Mouse (Mus musculus): ENCODE measurements around the gene Atxn7l1. TPM values are rescaled to one million over a fixed set of nuclear protein-coding genes. Genes with fewer than 3 reads are reported as not detected.

Atxn7l1 gene
- total RNA-seq, 2 experiments from 2014 or later = 29.5 to 116 TPM

DNA sequence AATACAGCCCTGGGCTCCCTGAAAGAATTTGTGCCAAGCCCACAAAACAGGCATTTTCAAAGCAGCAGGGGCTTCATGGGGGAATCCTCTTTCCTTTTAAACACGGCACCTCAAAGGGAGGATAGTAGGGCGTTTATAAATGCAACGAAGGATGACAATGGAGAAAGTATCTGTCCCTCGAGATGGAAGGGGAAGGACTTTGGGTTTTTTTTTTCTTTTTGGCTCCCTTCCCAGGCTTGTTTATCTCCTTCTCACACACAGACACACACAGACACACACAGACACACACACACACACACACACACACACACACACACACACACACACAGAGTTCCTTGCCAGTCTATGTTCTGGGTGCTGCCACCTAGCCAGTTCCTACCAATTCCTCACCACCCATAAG, 189.8 kb downstream of the Atxn7l1 start:
- ATAC-seq (replicated peaks; ENCODE audit: low FRiP score, low TSS enrichment, poor library complexity, severe bottlenecking) = no peak

DNA sequence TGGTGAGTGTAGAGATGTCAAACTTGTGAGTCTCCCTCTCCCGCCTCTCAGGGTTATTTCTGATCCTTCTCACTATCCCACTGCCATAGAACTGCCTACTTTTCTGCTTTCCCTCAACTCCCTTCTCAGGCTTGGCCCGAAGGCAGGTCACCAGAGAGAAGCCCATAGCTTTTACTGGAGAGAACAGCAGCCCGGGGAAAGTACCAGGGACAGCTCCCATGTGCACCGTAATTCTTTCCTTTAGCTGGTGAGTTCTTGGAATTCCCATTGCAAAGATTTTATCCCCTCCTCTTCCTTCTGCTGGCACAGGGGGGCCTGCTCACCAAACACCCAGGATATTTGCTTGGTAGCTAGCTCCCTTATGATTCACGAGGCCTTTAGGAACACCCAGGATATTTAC, 190.7 kb downstream of the Atxn7l1 start:
- ATAC-seq (replicated peaks; ENCODE audit: low FRiP score, low TSS enrichment, poor library complexity, severe bottlenecking) = no peak

DNA sequence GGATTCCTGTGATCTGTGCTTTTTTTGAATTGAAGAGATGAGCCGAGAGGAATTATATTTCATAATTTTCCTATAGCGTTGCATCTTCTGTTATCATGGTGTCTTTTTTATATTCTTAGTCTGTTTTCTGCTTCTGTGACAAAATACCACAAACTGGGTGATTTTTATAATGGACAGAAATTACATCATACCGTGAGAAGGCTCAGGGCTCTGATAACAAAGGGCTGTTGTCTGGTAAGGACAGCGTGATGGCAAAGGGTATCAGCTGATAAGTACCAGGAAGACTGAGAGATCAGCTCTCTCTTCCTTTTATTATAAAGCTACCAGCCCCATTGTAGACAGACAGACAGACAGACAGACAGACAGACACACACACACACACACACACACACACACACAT, 192.3 kb downstream of the Atxn7l1 start:
- no peak for ATAC-seq (replicated peaks; ENCODE audit: low FRiP score, low TSS enrichment, poor library complexity, severe bottlenecking)

DNA sequence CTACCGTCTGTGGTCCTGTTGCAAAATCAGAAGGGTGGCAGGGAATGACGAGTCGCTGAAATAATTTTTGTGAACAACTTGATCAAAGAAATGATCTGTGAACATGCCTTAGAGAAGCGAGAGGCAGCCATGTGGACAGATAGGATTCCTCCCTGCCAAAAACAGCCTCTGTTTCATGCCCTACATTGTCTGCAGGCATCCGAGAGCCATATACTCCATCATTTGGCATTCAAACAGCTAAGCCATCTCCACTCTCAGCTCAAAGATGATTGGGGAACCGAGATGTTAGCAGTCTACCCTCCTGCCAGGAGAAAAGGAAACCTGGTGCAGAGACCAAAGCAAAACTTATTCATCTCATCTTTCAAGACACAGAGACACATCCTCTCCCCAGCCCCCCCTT, 193.2 kb downstream of the Atxn7l1 start:
- ATAC-seq (replicated peaks; ENCODE audit: low FRiP score, low TSS enrichment, poor library complexity, severe bottlenecking) = no peak

DNA sequence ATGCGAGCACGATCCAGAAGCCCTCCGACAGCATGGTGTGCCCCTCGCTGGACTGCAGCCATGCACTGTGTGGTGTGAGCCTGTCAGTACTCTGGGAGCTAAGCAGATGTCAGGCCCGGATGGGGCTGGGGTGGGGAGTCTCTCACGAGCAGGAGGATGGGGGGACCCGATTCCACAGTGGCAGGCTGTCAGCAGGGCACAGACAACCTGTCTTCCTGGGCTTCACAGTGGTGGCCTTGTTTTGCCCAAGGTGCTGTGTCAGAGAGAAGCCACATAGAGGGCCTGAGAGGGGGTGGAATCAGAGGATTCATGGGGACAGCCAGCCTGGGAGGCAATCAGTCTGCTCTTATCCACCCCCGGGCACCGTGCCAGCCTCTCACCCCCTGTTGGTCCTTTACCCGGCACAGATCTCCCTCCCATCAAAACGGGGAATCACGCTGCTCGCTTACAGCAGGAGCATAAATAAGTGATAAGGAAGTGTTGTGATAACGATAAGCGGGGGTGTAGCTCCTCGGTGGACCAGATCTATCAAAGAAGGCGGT, 193.9 kb downstream of the Atxn7l1 start:
- peak; percentile 60 for ATAC-seq (replicated peaks; ENCODE audit: low FRiP score, low TSS enrichment, poor library complexity, severe bottlenecking)

DNA sequence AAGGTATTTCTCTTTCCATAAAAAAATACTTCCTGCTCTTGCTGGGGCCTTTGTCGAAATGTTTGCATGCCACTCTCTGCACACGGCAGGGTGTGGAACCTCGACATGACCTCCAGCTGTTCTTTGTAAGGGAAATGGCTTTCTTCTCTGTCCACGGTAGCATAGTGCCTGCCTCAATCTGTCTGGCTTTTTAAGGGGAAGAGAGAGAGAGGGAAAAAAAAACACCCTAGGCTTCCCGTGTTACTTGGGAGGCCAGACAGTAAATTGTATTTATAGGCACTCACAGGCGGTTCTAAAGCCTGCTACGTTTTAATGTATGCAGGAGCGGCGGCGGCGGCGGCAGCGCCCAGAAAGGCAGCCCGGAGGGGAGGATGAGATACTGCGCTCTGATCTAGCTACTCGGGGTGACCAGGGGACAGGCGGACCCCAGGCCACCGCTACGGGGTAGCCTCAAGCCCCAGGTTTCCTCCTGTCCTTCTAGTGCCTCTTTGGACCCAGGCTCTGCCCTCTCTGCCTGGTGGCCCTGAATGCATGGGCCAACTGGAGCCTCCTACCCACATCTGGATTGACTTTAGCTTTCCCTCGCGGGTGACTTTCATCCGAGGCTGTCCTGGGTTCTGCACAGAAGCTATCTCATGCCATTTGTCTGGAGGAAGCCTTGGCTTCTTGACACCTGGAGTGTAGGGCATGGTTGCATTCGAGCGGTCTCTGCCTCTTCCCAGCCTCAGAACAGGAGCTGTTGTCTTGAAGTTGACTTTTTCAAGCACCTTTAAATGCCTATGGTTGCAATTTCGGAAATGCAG, 197.7 kb downstream of the Atxn7l1 start:
- ATAC-seq (replicated peaks; ENCODE audit: low FRiP score, low TSS enrichment, poor library complexity, severe bottlenecking) = no peak

DNA sequence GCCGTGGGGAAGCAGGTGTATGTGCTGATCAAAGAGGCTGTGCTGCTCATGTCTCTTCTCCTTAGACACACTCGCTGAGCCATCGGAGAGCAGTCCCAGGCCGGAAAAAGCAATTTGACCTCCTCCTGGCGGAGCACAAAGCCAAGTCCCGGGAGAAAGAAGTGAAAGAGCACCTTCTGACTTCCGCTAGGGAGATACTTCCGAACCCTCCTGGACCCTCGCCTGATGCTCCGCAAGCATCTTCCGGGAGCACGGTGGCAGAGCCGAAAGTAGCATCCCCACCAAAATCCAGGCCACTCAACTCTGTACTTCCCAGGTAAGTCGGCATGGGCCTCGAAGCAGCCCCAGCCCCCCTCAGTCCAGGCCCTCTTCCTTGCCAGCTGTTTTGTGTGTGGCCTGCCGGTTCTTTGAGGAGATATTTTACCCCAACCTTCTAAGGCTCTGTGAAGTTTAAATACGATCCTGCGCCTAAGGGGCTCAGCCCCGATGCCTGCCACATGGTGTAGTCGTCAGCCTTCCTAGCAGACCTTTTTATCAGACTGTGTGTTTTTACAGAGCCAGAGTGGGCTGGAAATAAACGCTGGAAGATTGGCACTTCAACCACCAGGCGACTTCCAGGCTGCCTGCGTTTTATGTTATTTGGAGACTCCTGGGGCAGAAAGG, 198.4 kb downstream of the Atxn7l1 start:
- ATAC-seq (replicated peaks; ENCODE audit: low FRiP score, low TSS enrichment, poor library complexity, severe bottlenecking) = no peak

DNA sequence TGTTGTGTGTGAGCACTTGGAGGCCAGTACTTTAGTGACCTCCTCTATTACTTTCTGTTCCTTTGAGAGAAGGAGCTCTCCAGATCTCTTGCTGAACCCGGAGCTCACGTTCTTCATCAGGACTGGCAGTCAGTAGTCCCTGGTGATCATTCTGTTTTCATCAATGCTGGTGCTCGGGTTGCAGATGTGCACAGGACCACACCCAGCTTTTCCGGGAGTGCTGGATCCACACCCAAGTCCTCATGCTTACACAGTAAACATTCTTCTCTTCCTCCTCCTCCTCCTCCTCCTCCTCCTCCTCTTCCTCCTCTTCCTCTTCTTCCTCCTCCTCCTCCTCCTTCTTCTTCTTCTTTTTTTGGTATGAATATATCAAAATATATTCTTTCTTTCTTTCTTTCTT, 205.2 kb downstream of the Atxn7l1 start:
- no peak for ATAC-seq (replicated peaks; ENCODE audit: low FRiP score, low TSS enrichment, poor library complexity, severe bottlenecking)

DNA sequence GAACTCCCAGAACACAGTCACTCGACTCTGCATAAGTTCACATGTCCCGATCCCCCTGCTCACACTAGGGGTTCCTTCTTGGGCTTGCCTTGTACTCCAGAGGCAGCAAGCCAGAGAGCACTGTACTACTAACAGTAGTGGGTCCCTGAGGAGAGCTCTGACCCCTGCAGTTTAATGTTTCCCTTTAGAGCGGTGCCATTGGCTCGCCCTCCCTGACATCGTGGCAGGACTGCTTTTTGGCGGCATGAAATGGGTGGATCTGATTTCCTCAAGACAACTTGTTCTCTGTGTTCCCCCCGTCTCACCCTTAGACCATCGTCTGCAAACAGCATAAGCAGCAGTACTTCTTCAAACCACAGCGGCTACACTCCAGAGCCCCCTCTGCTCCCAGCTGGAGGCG, 210.9 kb downstream of the Atxn7l1 start:
- no peak for ATAC-seq (replicated peaks; ENCODE audit: low FRiP score, low TSS enrichment, poor library complexity, severe bottlenecking)

DNA sequence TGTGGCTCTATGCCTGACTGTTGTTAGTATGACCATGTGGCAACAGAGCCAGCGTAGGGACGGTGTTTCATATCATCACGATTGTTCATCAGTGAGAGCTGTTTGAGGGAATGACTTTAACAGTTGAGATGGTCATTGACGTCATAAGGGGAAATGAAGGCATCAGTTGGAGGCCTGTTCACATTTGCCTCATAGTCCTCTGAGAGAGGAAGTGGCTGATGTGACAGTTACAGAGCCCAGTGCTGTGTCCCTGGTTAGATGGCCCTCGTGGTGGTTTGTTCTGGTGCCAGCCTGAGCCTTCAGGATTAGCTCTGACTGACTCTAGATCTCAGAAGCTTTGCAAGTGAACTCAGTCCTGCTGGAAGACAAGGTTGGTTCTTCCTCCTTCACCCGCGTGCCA, 211.7 kb downstream of the Atxn7l1 start:
- ATAC-seq (replicated peaks; ENCODE audit: low FRiP score, low TSS enrichment, poor library complexity, severe bottlenecking) = no peak

DNA sequence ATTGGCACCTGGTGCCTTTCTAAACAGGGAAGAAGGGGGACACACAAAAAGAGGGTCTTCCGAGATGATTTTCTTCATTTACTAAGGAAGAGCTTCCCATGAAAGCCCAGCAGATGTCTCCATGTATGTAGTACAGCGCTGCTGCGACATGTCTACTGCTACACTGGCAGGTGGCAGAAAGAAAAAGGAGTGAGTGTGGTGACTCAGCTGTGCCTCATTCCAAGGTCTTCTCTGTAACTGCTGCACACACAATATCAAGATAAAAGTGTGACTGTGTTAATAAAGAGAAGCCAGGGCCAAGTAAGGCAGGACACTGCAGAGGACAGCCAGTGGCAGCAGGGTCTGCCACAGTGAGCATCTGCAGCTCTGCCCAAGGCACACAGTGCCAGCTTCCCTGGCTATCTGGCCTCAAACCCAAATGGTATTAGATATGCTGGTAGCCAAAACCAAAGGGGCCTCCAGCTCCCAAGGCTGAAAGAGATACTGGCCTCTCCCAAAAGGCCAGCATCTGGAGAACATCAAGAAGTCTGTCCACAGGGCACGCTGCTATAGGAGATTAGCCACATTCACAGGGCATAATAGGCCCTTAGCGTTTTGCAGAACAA, 212.5 kb downstream of the Atxn7l1 start:
- no peak for ATAC-seq (replicated peaks; ENCODE audit: low FRiP score, low TSS enrichment, poor library complexity, severe bottlenecking)

DNA sequence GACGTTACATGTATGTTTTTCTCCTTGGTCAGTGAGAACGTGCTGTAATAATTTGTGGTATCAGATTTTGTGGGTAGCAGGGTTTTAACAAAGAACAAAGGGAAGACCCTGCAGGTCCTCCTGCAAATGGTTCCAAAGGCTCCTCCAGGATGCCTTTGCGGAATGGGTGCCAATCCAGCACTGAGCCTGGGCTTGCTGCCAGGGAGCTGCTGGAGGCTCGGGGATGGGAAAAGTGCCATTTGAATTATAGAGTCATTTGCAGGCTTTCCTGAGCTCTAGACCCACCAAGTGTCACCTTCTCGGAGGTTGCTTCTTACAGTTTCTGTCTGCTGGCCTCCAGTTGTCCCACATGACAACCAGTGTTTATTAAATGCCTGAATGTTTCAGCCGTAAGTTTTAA, 213.2 kb downstream of the Atxn7l1 start:
- no peak for ATAC-seq (replicated peaks; ENCODE audit: low FRiP score, low TSS enrichment, poor library complexity, severe bottlenecking)

DNA sequence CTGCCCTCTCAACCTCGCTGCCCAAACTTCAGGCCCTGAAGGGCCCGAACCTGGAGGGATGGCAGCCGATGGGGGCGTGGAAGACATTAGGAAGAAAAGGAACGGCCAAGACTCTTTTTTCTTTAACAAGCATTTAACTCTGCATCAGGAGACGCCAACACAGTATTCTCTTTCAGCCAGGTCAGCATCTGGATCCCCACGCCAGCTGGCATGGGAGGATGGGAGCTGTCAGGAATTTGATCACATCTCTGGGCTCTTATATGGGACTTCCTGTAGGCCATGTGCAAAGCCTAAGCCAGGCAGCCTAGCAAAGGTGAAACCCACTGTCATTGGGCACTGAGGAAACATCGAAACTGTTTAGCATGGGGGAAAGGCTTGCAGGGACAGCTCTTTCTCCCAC, 217.0 kb downstream of the Atxn7l1 start:
- no peak for ATAC-seq (replicated peaks; ENCODE audit: low FRiP score, low TSS enrichment, poor library complexity, severe bottlenecking)

DNA sequence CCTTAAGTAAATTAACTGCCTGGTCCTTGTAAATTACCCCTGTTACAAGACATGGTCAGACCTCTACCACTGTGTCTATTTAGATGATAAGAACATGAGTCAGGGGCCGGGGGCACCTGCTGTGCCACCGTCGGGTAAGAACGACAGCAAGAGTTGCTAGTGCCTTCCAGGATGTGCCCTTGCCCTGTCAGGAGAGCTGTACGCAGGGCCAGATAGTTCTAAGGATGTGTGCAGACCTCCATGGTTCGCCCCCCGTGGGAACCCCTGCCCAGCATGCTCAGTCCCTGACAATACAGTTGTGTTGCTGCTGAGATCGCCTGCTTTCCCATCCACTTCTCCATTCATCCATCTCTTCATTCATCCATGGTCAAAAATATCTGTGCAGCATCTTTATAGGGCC, 217.6 kb downstream of the Atxn7l1 start:
- no peak for ATAC-seq (replicated peaks; ENCODE audit: low FRiP score, low TSS enrichment, poor library complexity, severe bottlenecking)

DNA sequence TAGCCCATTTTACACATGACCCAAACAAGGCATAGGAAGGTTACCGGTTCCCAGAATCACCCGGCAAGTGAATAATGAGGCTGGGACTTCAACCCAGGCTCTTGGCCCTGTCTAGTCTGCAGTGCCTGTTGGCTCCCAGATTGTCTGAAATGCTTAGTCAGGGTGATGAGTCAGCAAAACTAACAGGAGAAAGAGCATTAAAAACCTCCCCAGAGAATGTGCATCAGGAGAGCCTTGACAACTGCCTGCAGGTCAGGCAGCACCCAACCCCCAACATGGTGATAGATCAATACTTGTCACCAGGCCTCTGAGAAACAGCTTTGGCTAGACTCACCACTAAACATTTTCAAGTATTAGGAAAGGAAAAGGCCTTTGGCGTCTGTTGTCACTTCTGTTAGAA, 222.1 kb downstream of the Atxn7l1 start:
- 0 out of 2 replicates have a peak, but pooled peaks have one; percentile 23 for ATAC-seq (replicated peaks; ENCODE audit: low FRiP score, low TSS enrichment, poor library complexity, severe bottlenecking)

DNA sequence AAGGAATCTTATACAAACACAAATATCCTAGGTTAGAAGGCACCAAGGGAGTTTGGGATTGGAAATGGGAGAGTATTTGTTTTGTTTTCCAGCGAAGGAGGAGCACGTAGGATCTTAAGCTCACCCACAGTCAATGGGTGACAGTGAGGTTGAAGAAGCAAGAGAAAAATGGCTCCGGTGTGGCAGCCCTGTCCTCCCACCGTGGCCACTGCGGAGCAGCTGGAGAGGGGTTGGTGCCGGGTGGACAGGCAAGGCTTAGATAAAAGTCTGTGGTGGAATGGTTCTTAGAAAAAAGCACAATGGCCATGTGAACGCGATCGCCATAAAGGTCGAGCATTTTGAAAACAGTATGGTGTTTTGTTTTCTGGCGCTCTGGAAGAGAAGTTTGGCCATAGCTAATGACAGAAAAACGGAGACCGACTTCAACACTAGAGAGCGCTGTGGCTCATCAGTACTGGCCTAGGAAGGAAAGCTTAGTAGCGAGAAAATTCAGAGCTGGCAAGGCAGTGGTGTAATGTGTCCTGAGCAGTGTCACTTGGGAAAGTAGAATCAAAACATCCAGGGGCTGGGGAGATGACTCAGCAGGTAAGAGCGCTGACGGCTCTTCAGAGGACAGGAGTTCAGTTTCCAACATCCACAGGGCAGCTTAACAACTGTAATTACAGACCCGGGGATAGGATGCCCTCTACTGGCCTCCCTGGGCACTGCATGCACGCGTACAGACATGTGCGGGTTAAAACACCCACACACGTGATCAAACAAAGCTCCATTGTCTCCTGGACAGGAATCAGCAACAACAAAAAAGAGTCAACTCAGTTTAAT, 232.3 kb downstream of the Atxn7l1 start:
- ATAC-seq (replicated peaks; ENCODE audit: low FRiP score, low TSS enrichment, poor library complexity, severe bottlenecking) = peak; percentile 93

DNA sequence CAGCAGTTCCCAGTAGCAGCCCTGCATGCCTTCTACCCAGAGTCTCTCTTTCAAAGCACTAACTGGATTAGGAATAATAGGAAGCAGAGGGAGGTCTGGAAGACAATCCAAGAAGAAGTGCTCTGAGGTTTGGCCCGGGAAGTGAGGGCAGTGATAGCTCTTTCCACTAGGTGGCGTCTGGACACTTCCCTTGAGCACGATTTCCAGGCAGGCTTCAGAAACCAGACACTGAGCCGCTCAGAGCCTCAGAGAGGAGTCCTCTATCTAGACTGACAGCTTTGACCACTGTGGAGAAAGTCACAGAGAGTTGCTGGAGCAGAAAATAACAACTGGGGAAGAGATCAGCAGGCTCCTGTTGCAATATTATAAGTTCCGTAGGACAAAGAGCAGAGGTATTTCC, 241.3 kb downstream of the Atxn7l1 start:
- ATAC-seq (replicated peaks; ENCODE audit: low FRiP score, low TSS enrichment, poor library complexity, severe bottlenecking) = peak; percentile 92

DNA sequence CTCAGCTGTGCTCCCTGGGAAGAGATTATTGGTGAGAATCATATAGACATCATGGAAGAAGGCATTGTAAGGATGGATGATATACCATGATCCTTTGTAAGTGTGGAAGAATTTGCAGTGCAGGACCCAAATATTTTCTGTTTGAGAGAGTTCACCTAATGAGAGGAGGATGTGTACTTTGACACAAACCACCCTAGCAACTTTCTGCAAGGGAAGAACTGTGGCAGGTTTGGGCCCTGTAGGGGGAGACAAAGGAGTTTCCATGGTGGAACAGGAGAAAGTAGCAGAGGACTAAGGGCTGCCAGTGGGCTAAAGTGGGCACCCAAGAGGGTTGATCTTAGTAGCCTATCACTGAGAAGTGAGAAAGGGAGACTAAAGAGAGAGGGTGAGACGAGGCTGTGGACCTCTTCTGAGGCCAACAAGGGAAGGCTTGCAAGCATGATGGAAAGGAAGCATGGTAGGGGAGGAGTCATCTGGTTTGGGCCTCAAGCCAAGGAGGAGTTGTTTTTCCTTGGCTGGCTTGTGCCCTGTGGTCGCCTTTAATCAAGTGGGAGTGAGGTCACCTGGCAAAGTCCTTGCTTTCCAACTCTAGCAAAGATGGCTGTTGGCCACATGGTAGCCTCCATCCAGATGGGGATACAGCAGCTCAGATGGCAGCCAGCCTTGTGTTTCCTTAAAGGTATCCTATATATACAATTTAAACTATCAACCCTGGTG, 243.5 kb downstream of the Atxn7l1 start:
- ATAC-seq (replicated peaks; ENCODE audit: low FRiP score, low TSS enrichment, poor library complexity, severe bottlenecking) = 0 out of 2 replicates have a peak, but pooled peaks have one; percentile 19

Measured in megakaryocyte-erythroid progenitor cell, adult 5-6 weeks (primary cell).